Mouse (Mus musculus) CH12.LX (cell line): ENCODE measurements at regions not wholly inside any gene's neighbourhood (a gene's known extent, or its start where the extent isn't known, plus 50 kb on each side); places are given as distances from the start of the nearest gene placed in this dataset.

Experiments
- DNase-seq: peaks from one replicate; pipeline ENCODE4 v3.0.0-alpha.2; 2013; ENCODE audit errors: extremely low read depth
- H3K27ac ChIP-seq: 2 replicates; pipeline ENCODE4 v1.5.1; 2012; ENCODE audit warnings: low read depth, mild to moderate bottlenecking, control low read depth, moderate library complexity; ENCODE audit not compliant: insufficient read depth
- H3K27me3 ChIP-seq: replicated peaks from 2 replicates; pipeline ENCODE3; 2012; ENCODE audit warnings: inconsistent platforms
- H3K36me3 ChIP-seq, 2 experiments: replicated peaks in 1 of 2; 2 replicates each; pipeline versions ENCODE3 to v1.6.1; 2012; ENCODE audit warnings: inconsistent platforms in 1 of 2, low read length in 1 of 2, mild to moderate bottlenecking in 1 of 2, mixed read lengths in 1 of 2, moderate library complexity in 1 of 2; ENCODE audit not compliant: control insufficient read depth in 1 of 2, insufficient read depth in 1 of 2
- H3K4me1 ChIP-seq, 2 experiments: 2 replicates each; pipeline ENCODE4 v1.6.1; 2012; ENCODE audit warnings: inconsistent platforms in 1 of 2, moderate library complexity in 1 of 2; ENCODE audit not compliant: insufficient read depth in 2 of 2, control insufficient read depth in 1 of 2
- H3K4me2 ChIP-seq: 2 replicates; pipeline ENCODE4 v1.6.1; 2012; ENCODE audit warnings: low read depth, mild to moderate bottlenecking, control low read depth; ENCODE audit not compliant: poor library complexity, insufficient read depth, severe bottlenecking
- H3K4me3 ChIP-seq, 3 experiments: fragments of 150-350 bp in 1 of 3; sonication (generic) in 1 of 3; replicated peaks in 1 of 3; 2 replicates each; pipeline versions ENCODE3 to v1.5.1; 2011 to 2012; ENCODE audit warnings: low read depth in 2 of 3, low read length in 2 of 3, mild to moderate bottlenecking in 2 of 3, moderate library complexity in 2 of 3, control low read depth in 1 of 3, improper control_type of control experiment in 1 of 3, inconsistent platforms in 1 of 3, mixed read lengths in 1 of 3; ENCODE audit not compliant: poor library complexity in 1 of 3
- H3K79me2 ChIP-seq: replicated peaks from 2 replicates; pipeline ENCODE4 v1.6.1; 2012; ENCODE audit warnings: mild to moderate bottlenecking, moderate library complexity; ENCODE audit not compliant: control insufficient read depth, poor library complexity, insufficient read depth, severe bottlenecking; ENCODE audit errors: extremely low read depth
- H3K9ac ChIP-seq: 2 replicates; pipeline ENCODE4 v1.6.1; 2012; ENCODE audit warnings: low read depth, mild to moderate bottlenecking, control low read depth, moderate library complexity; ENCODE audit not compliant: insufficient read depth
- H3K9me3 ChIP-seq: replicated peaks from 2 replicates; pipeline ENCODE3; 2012; ENCODE audit warnings: low read length, inconsistent platforms, mixed read lengths
- CTCF ChIP-seq, 2 experiments: IDR thresholded peaks in 1 of 2; conservative IDR thresholded peaks in 1 of 2; 2 replicates each; pipeline ENCODE4 v1.5.1; 2011 to 2012; ENCODE audit warnings: low read depth in 2 of 2, low read length in 2 of 2, improper control_type of control experiment in 1 of 2, inconsistent platforms in 1 of 2, mild to moderate bottlenecking in 1 of 2, moderate library complexity in 1 of 2
- ELF1 ChIP-seq: IDR thresholded peaks from 2 replicates; pipeline ENCODE4 v1.6.1; 2014; ENCODE audit warnings: low read depth, mild to moderate bottlenecking, inconsistent platforms, low read length, improper control_type of control experiment
- EP300 ChIP-seq: IDR thresholded peaks from 2 replicates; pipeline ENCODE4 v1.6.1; 2011; ENCODE audit warnings: low read length, improper control_type of control experiment
- ETS1 ChIP-seq: conservative IDR thresholded peaks from 2 replicates; pipeline ENCODE4 v1.6.1; 2012; ENCODE audit warnings: low read depth, mild to moderate bottlenecking, inconsistent platforms, low read length, improper control_type of control experiment, moderate library complexity
- GABPA ChIP-seq: IDR thresholded peaks from 2 replicates; pipeline ENCODE4 v1.6.1; 2012; ENCODE audit warnings: low read depth, low read length, improper control_type of control experiment, inconsistent platforms; ENCODE audit not compliant: insufficient replicate concordance
- KAT2A ChIP-seq: IDR thresholded peaks from 2 replicates; pipeline ENCODE4 v1.6.1; 2012; ENCODE audit warnings: low read length, improper control_type of control experiment, inconsistent platforms; ENCODE audit not compliant: insufficient replicate concordance
- MEF2A ChIP-seq: IDR thresholded peaks from 2 replicates; pipeline ENCODE4 v1.6.1; 2014; ENCODE audit warnings: low read depth, mild to moderate bottlenecking, inconsistent platforms, low read length, improper control_type of control experiment, borderline replicate concordance
- MYC ChIP-seq: IDR thresholded peaks from 2 replicates; pipeline ENCODE4 v1.6.1; 2011; ENCODE audit warnings: low read depth, mild to moderate bottlenecking, improper control_type of control experiment, low read length
- NELFE ChIP-seq: IDR thresholded peaks from 2 replicates; pipeline ENCODE4 v1.6.1; 2011; ENCODE audit warnings: low read depth, low read length, improper control_type of control experiment
- PAX5 ChIP-seq: IDR thresholded peaks from 2 replicates; pipeline ENCODE4 v1.6.1; 2012; ENCODE audit warnings: low read length, inconsistent platforms, mixed read lengths
- RAD21 ChIP-seq: IDR thresholded peaks from 2 replicates; pipeline ENCODE4 v1.6.1; 2011; ENCODE audit warnings: low read depth, mild to moderate bottlenecking, low read length, improper control_type of control experiment, moderate library complexity
- SMC3 ChIP-seq: IDR thresholded peaks from 2 replicates; pipeline ENCODE4 v1.6.1; 2011; ENCODE audit warnings: low read depth, low read length, improper control_type of control experiment
- TBP ChIP-seq: conservative IDR thresholded peaks from 2 replicates; pipeline ENCODE4 v1.6.1; 2011; ENCODE audit warnings: low read depth, low read length, improper control_type of control experiment
- TCF12 ChIP-seq: IDR thresholded peaks from 2 replicates; pipeline ENCODE4 v1.6.1; 2014; ENCODE audit warnings: low read depth, mild to moderate bottlenecking, inconsistent platforms, low read length, improper control_type of control experiment
- UBTF ChIP-seq: IDR thresholded peaks from 2 replicates; pipeline ENCODE4 v1.6.1; 2012; ENCODE audit warnings: low read depth, mild to moderate bottlenecking, inconsistent platforms, low read length, improper control_type of control experiment, moderate library complexity
- USF1 ChIP-seq: IDR thresholded peaks from 2 replicates; pipeline ENCODE4 v1.6.1; 2014; ENCODE audit warnings: low read depth, mild to moderate bottlenecking, inconsistent platforms, low read length, improper control_type of control experiment
- ZKSCAN1 ChIP-seq: IDR thresholded peaks from 2 replicates; pipeline ENCODE4 v1.6.1; 2012; ENCODE audit warnings: low read depth, inconsistent platforms, low read length, improper control_type of control experiment, borderline replicate concordance
- dilution Hi-C: fragments of 300-500 bp; cut with MboI; formaldehyde crosslinking; loops from 2 replicates; pipeline ENCODE4 v1.14.3; 2020; ENCODE audit warnings: low sequenced_read_pairs; ENCODE audit not compliant: extremely low pct_unique_long_range_greater_than_20kb, extremely low pct_ligation_motif_present
- in situ Hi-C: fragments of 300-500 bp; cut with MboI; formaldehyde crosslinking; loops from 3 replicates; pipeline ENCODE4 v1.14.3; 2019; ENCODE audit warnings: low sequenced_read_pairs, low pct_ligation_motif_present, low pct_unique_long_range_greater_than_20kb, mixed read lengths

GRCm38 (mm10) chr14:18507582-18508358 lies 176.1 kb upstream of the Ube2e1 start:
- dilution Hi-C loops (no loop called here), in situ Hi-C loops (no loop called here)
- DNase-seq = no peak
- H3K79me2 ChIP-seq = no peaks in the 10 kb centered on the region
- H3K9ac ChIP-seq = no peak overlapping the region
- no peaks in the 10 kb centered on the region for H3K27me3 ChIP-seq
- no peak overlapping the region for H3K27ac ChIP-seq
- H3K4me1 ChIP-seq = no peaks in the 10 kb centered on the region
- H3K36me3 ChIP-seq = no peaks in the 10 kb centered on the region
- H3K4me2 ChIP-seq = no peak overlapping the region
- no peak overlapping the region for H3K4me3 ChIP-seq
- H3K9me3 ChIP-seq = no peaks in the 10 kb centered on the region
- no peak for TF ChIP-seq EP300
- no peak for TF ChIP-seq UBTF

DNA sequence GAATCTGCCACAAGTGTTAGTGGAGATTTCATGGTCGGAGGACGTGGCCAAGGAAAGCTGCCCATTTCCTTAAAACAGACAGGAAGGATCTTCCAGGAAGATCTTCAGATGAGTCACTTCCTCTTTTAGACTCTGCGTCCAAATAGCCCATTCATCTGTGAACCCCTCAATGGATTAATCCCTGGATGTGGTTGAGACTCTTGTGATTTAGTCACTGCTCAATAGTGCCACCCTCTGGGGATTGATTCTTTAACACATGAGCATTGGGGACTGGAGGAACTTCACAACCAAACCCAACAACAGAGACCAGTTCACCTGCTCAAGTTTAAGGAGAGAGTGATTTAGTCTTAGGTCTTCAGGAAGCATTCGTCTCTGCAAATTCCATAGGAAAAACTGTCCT lies 174.5 kb upstream of the Ube2e1 start:
- dilution Hi-C loops (no loop called here), in situ Hi-C loops (no loop called here)
- peak; percentile 52 for DNase-seq

GRCm38 (mm10) chr14:18500249-18500832 lies 168.7 kb upstream of the Ube2e1 start:
- Histone ChIP-seq H3K4me2 (no peak overlapping the region), H3K79me2 (no peaks in the 10 kb centered on the region), H3K36me3 (no peaks in the 10 kb centered on the region), H3K4me1 (peaks cover 2 to 12% of the 10 kb centered on the region in 2 experiments; a peak in 2 of 4 replicates), H3K4me3 (no peak overlapping the region), H3K9me3 (no peaks in the 10 kb centered on the region), H3K27me3 (no peaks in the 10 kb centered on the region), H3K9ac (no peak overlapping the region), H3K27ac (no peak overlapping the region)
- in situ Hi-C loops = no loop called here
- TF ChIP-seq NELFE (no peak), CTCF (conservative IDR thresholded peaks at IDR 0.05 in 1 of 2, IDR thresholded peaks at IDR 0.05 in 1 of 2; ENCODE audit: low read depth in 2 of 2, low read length in 2 of 2) (no peak), MYC (no peak), PAX5 (no peak), TCF12 (no peak), ELF1 (no peak), KAT2A (no peak), GABPA (no peak), TBP (no peak)
- DNase-seq = no peak
- dilution Hi-C loops = no loop called here

More for the DNA sequence above, 174.5 kb upstream of the Ube2e1 start:
- H3K27ac ChIP-seq = no peak overlapping the region
- no peak overlapping the region for H3K4me3 ChIP-seq
- H3K79me2 ChIP-seq = no peaks in the 10 kb centered on the region
- H3K9ac ChIP-seq = no peak overlapping the region
- no peaks in the 10 kb centered on the region for H3K36me3 ChIP-seq
- no peaks in the 10 kb centered on the region for H3K27me3 ChIP-seq
- no peaks in the 10 kb centered on the region for H3K4me1 ChIP-seq
- H3K4me2 ChIP-seq = no peak overlapping the region
- TF ChIP-seq RAD21 = peak; percentile 60
- no peak for TF ChIP-seq MEF2A
- no peak for TF ChIP-seq UBTF
- no peak for TF ChIP-seq MYC
- TF ChIP-seq SMC3 = peak; percentile 61
- no peak for TF ChIP-seq EP300
- peak; percentile 40 to 62; a peak in 3 of 4 replicates for TF ChIP-seq CTCF (conservative IDR thresholded peaks at IDR 0.05 in 1 of 2, IDR thresholded peaks at IDR 0.05 in 1 of 2; ENCODE audit: low read depth in 2 of 2, low read length in 2 of 2)
- TF ChIP-seq USF1 = no peak
- TF ChIP-seq ETS1 = no peak
- no peak for TF ChIP-seq ZKSCAN1
- no peaks in the 10 kb centered on the region for H3K9me3 ChIP-seq
